Mouse (Mus musculus) C2C12 (cell line): ENCODE measurements around the gene Rcc2. TPM values are rescaled to one million over a fixed set of nuclear protein-coding genes. Genes with fewer than 3 reads are reported as not detected.

Source experiments
- H3K27me3 ChIP-seq: one replicate; pipeline ENCODE4 v1.6.1; 2011; ENCODE audit not compliant: control insufficient read depth, insufficient read depth, insufficient read length
- H3K36me3 ChIP-seq: one replicate; pipeline ENCODE4 v1.6.1; 2011; ENCODE audit not compliant: control insufficient read depth, insufficient read depth
- H3K4me3 ChIP-seq: one replicate; pipeline ENCODE4 v1.5.1; 2011; ENCODE audit warnings: mild to moderate bottlenecking, control low read depth; ENCODE audit not compliant: poor library complexity, insufficient read depth, severe bottlenecking
- H3K79me2 ChIP-seq: one replicate; pipeline ENCODE4 v1.6.1; 2011; ENCODE audit not compliant: control insufficient read depth, insufficient read depth
- H3K79me3 ChIP-seq: one replicate; pipeline ENCODE4 v1.6.1; 2011; ENCODE audit warnings: low read depth, control low read depth
- H3ac ChIP-seq: one replicate; pipeline ENCODE3; 2011; ENCODE audit warnings: low read depth; ENCODE audit not compliant: control insufficient read depth, insufficient read length
- CEBPB ChIP-seq: IDR thresholded peaks from one replicate; pipeline ENCODE4 v1.6.1; 2011; ENCODE audit warnings: low read depth, mild to moderate bottlenecking, control low read depth, moderate library complexity
- CTCF ChIP-seq: IDR thresholded peaks from one replicate; pipeline ENCODE4 v1.5.1; 2011; ENCODE audit not compliant: control insufficient read depth, insufficient read depth, insufficient read length
- FOSL1 ChIP-seq: IDR thresholded peaks from one replicate; pipeline ENCODE4 v1.8.0; 2011; ENCODE audit warnings: mild to moderate bottlenecking, low read length; ENCODE audit not compliant: poor library complexity, insufficient read depth, severe bottlenecking
- MAX ChIP-seq: IDR thresholded peaks from one replicate; pipeline ENCODE4 v1.6.1; 2011; ENCODE audit warnings: mild to moderate bottlenecking, control low read depth
- MYOD1 ChIP-seq: IDR thresholded peaks from one replicate; pipeline ENCODE4 v1.6.1; 2011; ENCODE audit warnings: low read depth; ENCODE audit not compliant: control insufficient read depth, insufficient read length
- MYOG ChIP-seq: IDR thresholded peaks from one replicate; pipeline ENCODE4 v1.6.1; 2011; ENCODE audit not compliant: control insufficient read depth, insufficient read length; ENCODE audit errors: extremely low read depth
- USF1 ChIP-seq: IDR thresholded peaks from one replicate; pipeline ENCODE4 v1.6.1; 2011; ENCODE audit warnings: low read depth, mild to moderate bottlenecking, control low read depth, moderate library complexity
- polyA plus RNA-seq: library from polyadenylated mRNA; unstranded; fragments of >200 nt; fragmentation: generic; extraction: Trizol; gene quantifications from one replicate; pipeline ENCODE4 v1.2.1, GENCODE M21; 2012; ENCODE audit warnings: missing spikeins

Gene Rcc2
- polyA plus RNA-seq, 1 experiment: 213 TPM

GRCm38 (mm10) chr4:140673527-140674264 is 26.6 kb upstream of the Rcc2 start:
- TF ChIP-seq FOSL1 (no peak), USF1 (no peak), MYOG (no peak), CTCF (no peak), MAX (no peak), MYOD1 (no peak), CEBPB (no peak)
- no peak overlapping the region for H3ac ChIP-seq
- H3K27me3 ChIP-seq: no peaks in the 10 kb centered on the region
- H3K79me3 ChIP-seq: no peaks in the 10 kb centered on the region
- no peaks in the 10 kb centered on the region for H3K79me2 ChIP-seq
- H3K36me3 ChIP-seq: no peaks in the 10 kb centered on the region
- H3K4me3 ChIP-seq: no peak overlapping the region

GRCm38 (mm10) chr4:140674345-140674926 is 25.9 kb upstream of the Rcc2 start:
- no peaks in the 10 kb centered on the region for H3K79me2 ChIP-seq
- TF ChIP-seq CEBPB: no peak
- peak; percentile 86 for TF ChIP-seq CTCF
- no peak for TF ChIP-seq FOSL1
- no peak overlapping the region for H3K4me3 ChIP-seq
- no peaks in the 10 kb centered on the region for H3K36me3 ChIP-seq
- no peaks in the 10 kb centered on the region for H3K27me3 ChIP-seq
- no peaks in the 10 kb centered on the region for H3K79me3 ChIP-seq
- H3ac ChIP-seq: no peak overlapping the region

GRCm38 (mm10) chr4:140679038-140679437 is 21.3 kb upstream of the Rcc2 start:
- no peaks in the 10 kb centered on the region for H3K36me3 ChIP-seq
- no peaks in the 10 kb centered on the region for H3K27me3 ChIP-seq
- H3K79me3 ChIP-seq: no peaks in the 10 kb centered on the region
- TF ChIP-seq MYOG: no peak
- peak; percentile 81 for TF ChIP-seq CTCF
- TF ChIP-seq MAX: no peak
- TF ChIP-seq USF1: no peak
- TF ChIP-seq CEBPB: no peak
- H3ac ChIP-seq: no peak overlapping the region
- H3K79me2 ChIP-seq: no peaks in the 10 kb centered on the region
- H3K4me3 ChIP-seq: no peak overlapping the region

GRCm38 (mm10) chr4:140679723-140680380 is 20.5 kb upstream of the Rcc2 start:
- Histone ChIP-seq H3K27me3 (no peaks in the 10 kb centered on the region), H3ac (peak overlapping the region; percentile 57), H3K79me3 (no peaks in the 10 kb centered on the region), H3K4me3 (no peak overlapping the region), H3K36me3 (no peaks in the 10 kb centered on the region), H3K79me2 (no peaks in the 10 kb centered on the region)
- TF ChIP-seq FOSL1: no peak
- peak; percentile 53 for TF ChIP-seq CTCF

GRCm38 (mm10) chr4:140680731-140681397 is 19.5 kb upstream of the Rcc2 start:
- TF ChIP-seq CTCF: no peak
- TF ChIP-seq FOSL1: no peak
- TF ChIP-seq USF1: no peak
- no peak for TF ChIP-seq MAX
- no peak for TF ChIP-seq MYOD1
- Histone ChIP-seq H3K79me2 (no peaks in the 10 kb centered on the region), H3K36me3 (no peaks in the 10 kb centered on the region)

More at GRCm38 (mm10) chr4:140680731-140681397, 19.5 kb upstream of the Rcc2 start:
- H3K27me3 ChIP-seq: no peaks in the 10 kb centered on the region
- no peak overlapping the region for H3ac ChIP-seq
- no peak overlapping the region for H3K4me3 ChIP-seq
- H3K79me3 ChIP-seq: no peaks in the 10 kb centered on the region
